Mouse (Mus musculus): Measurements from ENCODE around the gene Alox5. TPM values are rescaled to one million over a fixed set of nuclear protein-coding genes. Genes with fewer than 3 reads are reported as not detected.

The Alox5 gene
- total and polyA plus RNA-seq, 3 experiments: not detected

DNA sequence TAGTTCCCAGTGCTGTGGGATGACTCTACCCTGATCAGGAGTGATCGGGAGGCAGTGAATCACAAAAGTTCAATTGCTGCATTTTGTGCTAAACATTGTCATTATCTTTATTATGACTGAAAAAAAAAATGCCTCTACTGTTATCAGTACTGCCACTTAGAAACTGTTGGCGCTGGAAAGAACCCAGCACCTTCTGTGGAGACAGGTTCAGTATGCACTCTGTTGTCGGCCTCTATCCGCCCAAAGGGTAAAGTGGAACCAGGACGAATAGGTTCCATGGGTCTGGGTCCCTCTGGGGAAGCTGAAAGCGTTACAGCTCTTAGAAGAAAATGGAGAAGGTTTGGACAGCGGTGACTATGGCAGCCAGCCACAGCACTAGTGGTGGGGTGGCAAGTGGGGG, 82.1 kb downstream of the Alox5 start:
- in situ Hi-C loops (cut with MboI; ENCODE audit: low pct_ligation_motif_present, low pct_unique_long_range_greater_than_20kb, low sequenced_read_pairs): no loop called here
- Histone ChIP-seq H3K36me3 (replicated peaks in 1 of 2; ENCODE audit: control insufficient read depth in 1 of 2, insufficient read depth in 1 of 2, low read length in 1 of 2) (peaks cover 0 to 6% of the 10 kb centered on the region in 2 experiments), H3K4me1 (ENCODE audit: control insufficient read depth in 1 of 2, insufficient read depth in 2 of 2) (peaks cover 11 to 45% of the 10 kb centered on the region in 2 experiments), H3K27me3 (replicated peaks) (no peaks in the 10 kb centered on the region), H3K9me3 (replicated peaks; ENCODE audit: low read length) (no peaks in the 10 kb centered on the region), H3K4me3 (replicated peaks in 1 of 3; ENCODE audit: low read depth in 2 of 3, low read length in 2 of 3, poor library complexity in 1 of 3) (no peak overlapping the region), H3K27ac (ENCODE audit: insufficient read depth, low read depth) (no peak overlapping the region), H3K79me2 (replicated peaks; ENCODE audit: control insufficient read depth, extremely low read depth, insufficient read depth, poor library complexity, severe bottlenecking) (no peaks in the 10 kb centered on the region), H3K4me2 (ENCODE audit: insufficient read depth, low read depth, poor library complexity, severe bottlenecking) (no peak overlapping the region), H3K9ac (ENCODE audit: insufficient read depth, low read depth) (no peak overlapping the region)
- no peak for DNase-seq (ENCODE audit: extremely low read depth)
- TF ChIP-seq POLR2A (IDR thresholded peaks at IDR 0.05; ENCODE audit: low read depth, low read length) (no peak), NRF1 (IDR thresholded peaks at IDR 0.05; ENCODE audit: low read depth, low read length) (no peak), MXI1 (IDR thresholded peaks at IDR 0.05; ENCODE audit: low read depth, low read length) (no peak), ZNF384 (IDR thresholded peaks at IDR 0.05; ENCODE audit: low read depth, low read length) (no peak), JUN (IDR thresholded peaks at IDR 0.05; ENCODE audit: insufficient read depth, low read depth, low read length) (no peak), RAD21 (IDR thresholded peaks at IDR 0.05; ENCODE audit: low read depth, low read length) (no peak), BHLHE40 (IDR thresholded peaks at IDR 0.05; ENCODE audit: low read depth, low read length) (no peak), ETS1 (conservative IDR thresholded peaks at IDR 0.05; ENCODE audit: low read depth, low read length) (no peak), EP300 (IDR thresholded peaks at IDR 0.05; ENCODE audit: low read length) (no peak), MYC (IDR thresholded peaks at IDR 0.05; ENCODE audit: low read depth, low read length) (no peak), E2F4 (IDR thresholded peaks at IDR 0.05; ENCODE audit: insufficient replicate concordance, low read depth, low read length) (no peak), SMC3 (IDR thresholded peaks at IDR 0.05; ENCODE audit: low read depth, low read length) (no peak), CHD2 (IDR thresholded peaks at IDR 0.05; ENCODE audit: low read length) (no peak)
- dilution Hi-C loops (cut with MboI; ENCODE audit: extremely low pct_ligation_motif_present, extremely low pct_unique_long_range_greater_than_20kb, low sequenced_read_pairs): no loop called here

DNA sequence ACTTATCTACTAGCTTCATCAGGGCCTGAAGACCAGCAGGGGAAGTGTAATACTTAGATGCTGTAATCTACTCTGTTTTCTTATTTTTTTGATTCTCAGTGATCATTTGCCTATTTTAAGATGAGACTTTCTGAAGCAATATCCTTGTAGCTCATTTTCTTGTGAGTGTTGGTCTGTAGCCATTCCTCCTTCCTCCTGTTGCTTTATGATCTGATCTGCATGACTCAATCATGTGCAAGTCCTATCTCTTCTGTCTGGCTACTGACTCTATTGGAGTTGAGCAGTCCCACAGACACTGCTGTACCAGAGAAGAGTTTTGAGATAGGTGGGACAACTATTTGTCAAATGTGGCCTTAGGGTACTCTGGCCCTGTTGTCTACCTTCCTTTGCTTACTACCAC, 86.4 kb downstream of the Alox5 start:
- DNase-seq (ENCODE audit: extremely low read depth): no peak
- in situ Hi-C loops (cut with MboI; ENCODE audit: low pct_ligation_motif_present, low pct_unique_long_range_greater_than_20kb, low sequenced_read_pairs): no loop called here
- Histone ChIP-seq H3K4me1 (ENCODE audit: control insufficient read depth in 1 of 2, insufficient read depth in 2 of 2) (peaks cover 3 to 5% of the 10 kb centered on the region in 2 experiments; a peak in 2 of 4 replicates), H3K27ac (ENCODE audit: insufficient read depth, low read depth) (no peak overlapping the region), H3K79me2 (replicated peaks; ENCODE audit: control insufficient read depth, extremely low read depth, insufficient read depth, poor library complexity, severe bottlenecking) (no peaks in the 10 kb centered on the region), H3K9me3 (replicated peaks; ENCODE audit: low read length) (no peaks in the 10 kb centered on the region), H3K4me3 (replicated peaks in 1 of 3; ENCODE audit: low read depth in 2 of 3, low read length in 2 of 3, poor library complexity in 1 of 3) (no peak overlapping the region), H3K4me2 (ENCODE audit: insufficient read depth, low read depth, poor library complexity, severe bottlenecking) (no peak overlapping the region), H3K9ac (ENCODE audit: insufficient read depth, low read depth) (no peak overlapping the region), H3K36me3 (replicated peaks in 1 of 2; ENCODE audit: control insufficient read depth in 1 of 2, insufficient read depth in 1 of 2, low read length in 1 of 2) (peaks cover 0 to 6% of the 10 kb centered on the region in 2 experiments), H3K27me3 (replicated peaks) (no peaks in the 10 kb centered on the region)
- dilution Hi-C loops (cut with MboI; ENCODE audit: extremely low pct_ligation_motif_present, extremely low pct_unique_long_range_greater_than_20kb, low sequenced_read_pairs): no loop called here
- TF ChIP-seq ELF1 (IDR thresholded peaks at IDR 0.05; ENCODE audit: low read depth, low read length) (no peak), TCF12 (IDR thresholded peaks at IDR 0.05; ENCODE audit: low read depth, low read length) (no peak), E2F4 (IDR thresholded peaks at IDR 0.05; ENCODE audit: insufficient replicate concordance, low read depth, low read length) (no peak), EP300 (IDR thresholded peaks at IDR 0.05; ENCODE audit: low read length) (no peak), RCOR1 (conservative IDR thresholded peaks at IDR 0.05; ENCODE audit: low read depth, low read length) (no peak), SIN3A (IDR thresholded peaks at IDR 0.05; ENCODE audit: low read length) (no peak), MEF2A (IDR thresholded peaks at IDR 0.05; ENCODE audit: borderline replicate concordance, low read depth, low read length) (no peak), MYC (IDR thresholded peaks at IDR 0.05; ENCODE audit: low read depth, low read length) (no peak), HCFC1 (IDR thresholded peaks at IDR 0.05; ENCODE audit: low read depth, low read length) (no peak)

Measured in CH12.LX (cell line).